Mouse (Mus musculus) kidney, adult 8-10 months (tissue): ENCODE data around the gene Evl.
A peak's percentile ranks its signal among the peaks of the same experiment; 100 is the strongest.
"Not testable (repeated sequence)": the region's sequence is repeated elsewhere in the genome, so short reads cannot be mapped to it uniquely, and the experiment has no call there.

ENCODE experiments used
- DNase-seq, 2 experiments: peaks; one replicate each; pipeline ENCODE4 v3.0.0; 2022

Evl gene

DNA sequence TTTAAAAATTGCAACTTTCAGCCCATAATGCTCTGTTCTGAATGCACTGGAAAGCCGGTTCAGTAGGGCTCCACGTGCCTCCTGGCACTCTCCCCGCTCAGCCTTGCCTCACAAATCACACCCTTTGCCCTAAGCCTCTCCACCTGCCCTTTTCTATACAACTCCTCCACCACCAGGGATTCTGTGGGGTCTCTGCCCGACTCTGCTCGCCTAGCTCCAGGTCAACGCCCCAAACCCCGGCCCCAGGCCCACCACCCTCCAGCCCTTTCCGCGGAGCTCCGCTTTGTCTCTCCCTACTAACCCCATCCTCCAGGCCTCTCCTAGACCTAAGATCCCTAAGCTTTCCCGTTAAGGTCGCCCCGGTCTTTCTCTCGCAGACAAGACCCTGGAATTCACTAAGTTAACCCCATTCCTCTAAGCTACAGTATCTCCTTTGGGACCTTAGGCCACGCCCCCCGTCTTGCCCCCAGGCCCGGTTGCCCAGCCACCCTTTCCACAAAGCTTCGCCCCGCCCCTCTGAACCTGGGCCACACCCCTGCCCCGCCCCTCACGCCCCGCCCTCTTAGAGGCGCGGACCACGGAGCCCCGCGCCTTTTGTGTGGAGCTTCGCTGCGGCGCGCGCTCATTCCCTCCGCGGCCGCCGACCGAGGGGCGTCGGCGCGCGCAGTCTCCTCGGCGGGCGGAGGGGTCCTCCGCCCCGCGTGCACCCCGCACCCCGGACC lies at the start of gene Evl:
Evl (plus strand) TSS at position 601 of the 722 bp plus-strand sequence.
- peak; percentile 70 to 77 for DNase-seq

- no peak for DNase-seq
Observed at GRCm38 (mm10) chr12:108505846-108506245, 48.7 kb upstream of the Evl start.

- not testable (repeated sequence) for DNase-seq
Observed at GRCm38 (mm10) chr12:108507046-108507445, 47.5 kb upstream of the Evl start.

GRCm38 (mm10) chr12:108510571-108510970 lies 43.9 kb upstream of the Evl start:
- no peak for DNase-seq

DNA sequence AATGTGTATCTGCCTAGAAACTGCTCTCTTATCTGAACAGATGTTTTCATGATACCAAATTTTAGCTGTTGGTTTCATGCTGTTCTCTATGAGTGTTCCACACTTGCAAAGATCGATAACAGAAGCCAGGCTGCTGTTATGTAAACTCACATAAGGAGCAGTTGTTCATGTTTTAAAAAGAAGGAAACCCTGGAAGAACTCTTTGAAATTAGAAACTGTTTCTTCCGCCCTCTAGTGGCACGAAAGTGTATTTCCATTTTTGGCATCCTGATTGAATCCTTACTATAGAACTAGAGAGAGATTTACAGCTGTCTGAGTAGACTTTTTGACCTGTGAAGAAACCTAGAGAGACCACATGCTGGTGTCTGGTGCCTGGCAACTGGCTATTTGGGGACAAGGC lies 43.5 kb upstream of the Evl start:
- no peak for DNase-seq

- no peak for DNase-seq
Observed at GRCm38 (mm10) chr12:108515464-108515863, 39.1 kb upstream of the Evl start.

DNA sequence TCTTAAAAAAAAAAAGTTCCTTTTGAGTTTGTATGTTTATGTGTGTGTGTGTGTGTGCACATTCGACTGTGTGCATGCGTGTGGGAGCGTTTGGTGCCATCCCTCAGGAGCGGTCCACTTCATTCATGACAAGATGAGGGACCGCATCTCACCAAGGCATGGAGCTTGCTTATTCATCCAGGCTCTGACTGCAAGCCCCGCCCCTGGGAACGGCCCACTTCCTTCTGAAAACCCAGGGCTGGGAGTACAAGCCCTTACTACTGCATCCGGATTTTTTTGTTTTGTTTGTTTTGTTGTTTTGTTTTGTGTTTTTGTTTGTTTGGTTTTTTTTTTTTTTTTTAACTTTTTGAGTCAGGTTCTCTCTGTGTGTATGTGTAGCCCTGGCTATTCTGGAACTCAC lies 35.1 kb upstream of the Evl start:
- DNase-seq = no peak

GRCm38 (mm10) chr12:108529214-108529613 lies 25.3 kb upstream of the Evl start:
- DNase-seq = peak in 1 of 2 experiments; percentile 33

DNA sequence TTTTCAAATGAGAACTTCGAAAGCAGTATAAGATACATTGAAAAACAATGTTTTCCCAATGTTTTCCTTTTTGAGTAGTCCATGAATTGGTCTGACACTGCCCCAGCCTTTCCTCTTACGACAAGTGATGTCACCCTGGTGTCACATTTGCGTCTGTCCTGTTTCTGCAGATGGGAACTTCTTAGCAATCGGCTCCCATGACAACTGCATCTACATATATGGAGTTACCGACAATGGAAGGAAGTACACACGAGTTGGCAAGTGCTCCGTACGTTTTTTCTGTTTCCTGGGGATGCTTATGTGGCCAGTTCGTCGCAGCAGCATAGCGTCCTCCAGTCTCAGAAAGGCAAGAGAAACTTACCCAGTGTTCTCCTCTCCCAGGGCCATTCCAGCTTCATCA lies 20.0 kb upstream of the Evl start:
- no peak for DNase-seq

DNA sequence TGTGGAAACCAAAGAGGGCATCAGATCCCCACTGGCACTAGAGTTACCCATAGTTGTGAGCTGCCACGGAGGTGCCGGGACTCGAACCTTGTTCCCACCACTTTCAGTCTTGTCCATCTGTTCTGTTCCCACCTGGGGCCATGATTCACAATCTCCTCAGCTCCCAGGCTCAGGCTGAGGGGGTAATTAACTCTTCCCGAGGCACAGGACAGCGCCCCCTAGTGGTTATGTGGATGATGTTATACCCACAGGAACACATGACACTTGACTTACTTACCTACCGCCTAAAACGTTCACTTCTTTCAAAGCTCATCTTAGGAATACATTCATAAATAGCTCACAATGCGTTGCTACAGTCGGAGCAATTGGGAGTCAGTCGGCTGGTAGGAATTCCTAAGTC lies 18.1 kb upstream of the Evl start:
- DNase-seq = no peak

GRCm38 (mm10) chr12:108541088-108541487 lies 13.4 kb upstream of the Evl start:
- DNase-seq = peak; percentile 14 to 47

DNA sequence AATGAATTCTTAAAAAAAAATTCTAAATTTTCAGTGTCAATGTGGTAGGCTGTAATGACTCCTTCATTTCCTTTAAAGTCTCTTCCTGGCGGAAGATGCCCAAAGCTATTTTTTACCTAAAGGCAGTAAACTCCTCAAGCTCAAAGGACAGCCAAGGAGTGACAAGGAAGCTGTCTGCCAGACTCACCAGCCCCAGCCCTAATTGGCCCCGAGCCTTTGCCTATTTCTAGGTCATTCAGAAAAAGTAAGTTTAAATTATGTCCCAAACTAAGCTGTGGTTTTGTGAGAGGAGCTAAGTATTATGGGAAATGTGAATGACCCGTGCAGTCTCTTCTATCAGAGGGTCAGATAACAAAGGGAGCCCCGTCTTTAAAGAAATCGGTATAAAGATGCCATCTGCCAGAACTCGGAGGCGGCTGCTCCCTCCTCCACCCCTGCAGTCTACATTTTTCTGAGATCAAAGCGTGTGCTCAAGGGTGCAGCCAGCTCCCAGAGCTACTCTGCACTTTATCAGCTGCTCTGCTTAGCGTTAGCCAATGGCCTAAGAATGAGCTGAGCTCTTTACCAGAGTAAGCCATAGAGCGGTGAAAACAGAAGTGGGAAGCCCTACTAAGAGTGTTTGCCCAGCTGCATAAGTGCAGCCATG lies 7.9 kb upstream of the Evl start:
- no peak for DNase-seq

GRCm38 (mm10) chr12:108547251-108547875 lies 7.2 kb upstream of the Evl start:
- DNase-seq = no peak

DNA sequence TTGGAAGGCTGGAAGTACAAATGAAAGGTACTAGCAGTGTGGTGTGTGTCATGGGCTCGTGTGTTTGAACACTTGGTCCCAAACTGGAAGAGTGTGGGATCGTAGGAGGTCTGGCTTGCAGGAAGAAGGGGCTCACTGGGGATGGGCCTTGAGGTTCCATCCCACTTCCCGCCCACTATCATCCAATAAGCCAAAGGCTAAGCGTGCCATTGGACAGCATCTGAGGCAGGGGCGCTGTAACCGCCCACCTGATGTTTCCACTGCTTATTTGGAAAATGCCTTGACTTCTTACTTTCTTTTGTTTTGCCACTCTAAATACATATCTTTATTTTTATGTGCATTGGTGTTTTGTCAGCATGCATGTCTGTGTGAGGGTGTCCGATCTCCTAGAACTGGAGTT lies 2.8 kb upstream of the Evl start:
- no peak for DNase-seq

- DNase-seq = no peak
Observed at GRCm38 (mm10) chr12:108553079-108553478, 1.4 kb upstream of the Evl start.

- DNase-seq = no peak
Observed at GRCm38 (mm10) chr12:108554861-108555556, 489 bp downstream of the Evl start.

- DNase-seq = no peak
Observed at GRCm38 (mm10) chr12:108558194-108558593, 3.7 kb downstream of the Evl start.

DNA sequence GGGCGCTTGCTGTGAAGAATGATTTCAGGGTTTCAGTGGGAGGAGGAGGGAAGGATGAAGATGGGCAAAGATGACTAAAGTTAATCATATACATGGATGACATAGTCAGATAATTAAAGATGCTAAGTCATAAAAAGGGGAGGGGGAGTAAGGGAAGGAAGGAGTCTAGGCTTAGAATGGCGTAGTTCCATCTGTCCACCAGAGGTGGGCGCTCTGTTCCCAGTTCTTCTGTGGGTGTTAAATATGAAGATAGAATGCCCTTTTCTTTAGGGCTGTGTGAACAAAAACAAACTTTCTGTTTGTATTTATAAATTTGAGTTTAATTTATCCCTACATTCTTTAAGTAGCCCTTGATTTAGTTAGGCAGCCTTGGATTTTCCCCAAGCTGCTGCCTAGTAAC lies 8.7 kb downstream of the Evl start:
- DNase-seq = no peak

DNA sequence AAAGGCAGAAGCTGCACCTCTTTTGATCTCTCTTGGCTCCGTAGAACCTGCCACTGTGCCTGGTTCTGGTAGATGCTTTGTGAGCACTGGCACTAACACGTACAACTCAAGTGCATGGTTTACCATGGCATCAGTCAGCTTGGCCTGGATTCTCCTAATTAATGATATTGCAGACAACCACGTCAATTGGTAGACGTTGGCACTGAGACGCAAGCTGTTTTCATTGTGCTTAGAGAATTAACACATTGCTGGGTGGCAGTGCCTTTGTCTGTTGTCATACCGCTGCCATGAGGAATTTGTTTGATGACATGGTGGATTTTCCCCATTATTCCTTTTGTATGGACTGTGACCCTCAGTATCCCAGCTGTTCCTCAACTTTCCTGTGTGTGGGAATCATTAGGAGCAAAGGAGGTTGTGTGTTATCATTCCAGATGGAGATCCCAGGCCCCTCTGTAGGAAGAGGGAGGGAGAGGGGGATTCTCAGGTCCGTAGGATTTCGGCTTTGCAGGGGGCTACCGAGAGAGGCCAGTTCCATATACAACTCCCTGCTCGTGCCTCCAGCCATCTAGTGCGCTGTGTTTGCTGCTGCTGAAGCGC lies 10.5 kb downstream of the Evl start:
- DNase-seq = no peak

DNA sequence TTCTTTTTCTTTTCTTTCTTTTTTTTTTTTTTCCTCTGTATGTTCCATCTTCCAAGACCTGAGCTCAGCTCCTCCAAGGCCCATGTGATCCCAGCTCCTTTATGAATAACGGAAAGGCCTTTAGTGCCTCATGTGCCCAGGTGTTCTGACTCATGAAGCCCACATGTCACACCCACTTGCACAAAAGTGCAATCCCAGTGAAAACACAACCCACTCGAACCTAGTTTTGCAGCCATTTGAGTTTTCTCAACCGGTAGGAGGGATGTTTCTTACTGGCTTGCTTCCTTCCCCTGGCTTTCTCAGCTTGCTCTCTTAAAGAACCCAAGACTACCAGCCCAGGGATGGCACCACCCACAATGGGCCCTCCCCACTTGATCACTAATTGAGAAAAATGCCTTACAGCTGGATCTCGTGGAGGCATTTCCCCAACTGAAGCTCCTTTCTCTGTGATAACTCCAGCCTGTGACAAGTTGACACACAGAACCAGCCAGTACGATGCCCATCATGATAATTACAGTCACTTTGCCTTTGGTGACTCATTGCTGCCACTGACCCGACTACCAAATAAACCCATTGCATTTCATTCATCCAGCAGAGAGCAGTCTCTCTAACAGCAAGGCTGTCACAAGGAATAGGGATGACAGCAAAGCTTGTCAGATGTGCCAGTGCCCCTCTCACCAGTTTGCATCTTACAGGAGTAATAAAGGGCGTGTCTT lies 24.8 kb downstream of the Evl start:
- DNase-seq = no peak

DNA sequence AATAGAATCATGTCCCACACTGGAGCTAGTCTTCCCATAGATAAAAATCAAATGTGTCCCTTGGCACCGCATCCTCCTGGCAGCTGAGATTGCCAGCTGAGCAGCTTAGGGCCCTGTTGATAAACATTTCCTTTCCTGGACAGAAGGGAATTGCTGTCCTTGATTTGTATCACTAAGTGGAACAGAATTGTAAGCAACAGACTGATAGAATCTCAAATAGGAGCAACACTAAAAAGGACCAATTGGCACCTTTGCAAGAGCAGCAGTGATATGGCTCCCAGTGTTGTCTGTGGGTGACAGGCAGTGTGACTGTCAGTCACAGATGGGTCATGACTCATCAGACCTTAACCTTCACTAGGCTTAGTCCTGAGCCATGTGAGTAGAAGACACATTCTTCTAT lies 29.3 kb downstream of the Evl start:
- no peak for DNase-seq

DNA sequence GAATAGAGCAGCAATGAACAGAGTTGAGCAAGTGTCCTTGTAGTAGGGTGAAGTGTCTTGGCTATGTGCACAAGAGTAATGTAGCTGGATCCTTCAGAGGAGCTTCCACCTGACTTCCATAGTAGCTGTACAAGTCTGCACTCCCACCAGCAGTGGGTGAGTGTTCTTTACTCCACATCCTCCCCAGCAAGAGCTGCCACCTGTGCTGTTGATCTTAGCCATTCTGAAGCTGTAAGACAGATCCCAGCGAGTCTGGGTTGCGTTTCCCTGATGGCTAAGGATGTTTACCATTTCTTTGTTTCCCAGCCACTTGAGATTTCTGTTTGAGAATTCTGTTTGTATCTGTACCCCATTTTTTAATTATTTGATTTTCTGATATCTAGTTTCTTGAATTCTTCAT lies 35.6 kb downstream of the Evl start:
- no peak for DNase-seq

GRCm38 (mm10) chr12:108591586-108591985 lies 37.1 kb downstream of the Evl start:
- DNase-seq = no peak
